Mouse (Mus musculus) B cell, adult 2 months (primary cell): ENCODE measurements around the gene Gm6526.
"Not testable (repeated sequence)": the region's sequence is repeated elsewhere in the genome, so short reads cannot be mapped to it uniquely, and the experiment has no call there.

Experiments used
- DNase-seq, 2 experiments: peaks; one replicate each; pipeline ENCODE4 v3.0.0; 2022

Gene Gm6526

DNA sequence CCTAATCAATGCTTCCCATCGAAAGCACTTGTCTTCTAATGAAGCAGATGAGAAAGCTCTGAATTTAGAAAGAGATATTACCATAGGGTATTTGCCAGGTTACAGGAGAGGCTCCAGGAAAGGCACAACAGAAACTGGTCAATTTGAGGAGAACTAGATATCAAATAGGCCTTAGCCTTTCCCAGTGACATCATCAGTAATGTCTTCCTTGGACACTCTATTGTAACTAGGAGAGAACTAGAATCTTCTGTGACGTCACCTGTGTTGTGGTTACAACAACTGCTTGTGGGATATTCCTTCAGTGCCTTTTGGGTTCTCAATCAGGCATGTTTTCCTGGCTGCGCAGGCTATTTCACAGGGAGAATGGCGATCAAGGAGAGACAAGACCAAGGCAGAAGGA is at the start of gene Gm6526:
TSS of gene Gm6526 (plus strand) at position 301 of the 400 bp plus-strand sequence.
- DNase-seq = not testable (repeated sequence)

- not testable (repeated sequence) for DNase-seq
Measured at GRCm38 (mm10) chr14:43727385-43727784, 20.3 kb upstream of the Gm6526 start, which contains the start of gene Gm16506. TSS of gene Gm16506 (minus strand) at chr14:43727485.

DNA sequence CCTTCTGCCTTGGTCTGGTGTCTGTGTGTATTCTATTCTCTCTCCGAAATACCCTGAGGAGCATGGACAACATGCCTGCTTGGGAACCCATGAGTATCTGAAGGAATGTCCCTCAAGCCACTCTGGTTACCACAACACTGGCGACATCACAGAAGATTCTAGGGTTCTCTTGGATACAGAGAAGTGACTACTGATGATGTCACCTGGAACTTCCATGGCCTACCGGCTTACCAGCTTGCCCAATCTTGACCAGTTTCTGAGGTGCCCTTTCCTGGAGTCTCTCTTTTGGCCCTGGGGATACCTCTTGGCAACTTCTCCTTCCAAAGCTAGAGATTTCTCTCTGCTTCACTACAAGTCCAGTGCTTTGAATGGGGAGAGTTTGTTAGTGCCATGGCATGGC is 37.0 kb downstream of the Gm6526 start, which contains the start of gene Gm8180:
TSS of gene Gm8180 (minus strand) at position 101 of the 400 bp plus-strand sequence.
- not testable (repeated sequence) for DNase-seq

DNA sequence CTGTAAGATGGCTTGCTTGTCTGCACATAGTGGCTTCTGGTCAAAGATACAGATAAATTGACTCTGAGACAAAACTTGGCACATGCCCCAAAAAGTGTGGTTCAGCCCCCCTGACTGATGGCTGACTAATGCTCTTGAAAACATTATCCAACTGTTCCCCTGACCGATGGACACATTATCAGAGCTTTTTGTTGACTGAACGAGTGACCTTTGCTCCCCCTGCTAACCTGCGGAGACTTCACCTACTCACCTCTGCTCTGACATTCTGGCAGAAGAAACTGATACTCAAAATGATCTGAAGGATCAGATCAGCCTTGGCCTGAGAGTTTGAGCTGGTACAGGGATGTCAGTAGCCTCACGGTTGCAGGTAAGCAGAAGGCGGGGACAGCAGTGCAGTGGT is 46.1 kb downstream of the Gm6526 start:
- DNase-seq = not testable (repeated sequence)

- DNase-seq = no peak
Measured at GRCm38 (mm10) chr14:43796069-43796904, 48.6 kb downstream of the Gm6526 start.

DNA sequence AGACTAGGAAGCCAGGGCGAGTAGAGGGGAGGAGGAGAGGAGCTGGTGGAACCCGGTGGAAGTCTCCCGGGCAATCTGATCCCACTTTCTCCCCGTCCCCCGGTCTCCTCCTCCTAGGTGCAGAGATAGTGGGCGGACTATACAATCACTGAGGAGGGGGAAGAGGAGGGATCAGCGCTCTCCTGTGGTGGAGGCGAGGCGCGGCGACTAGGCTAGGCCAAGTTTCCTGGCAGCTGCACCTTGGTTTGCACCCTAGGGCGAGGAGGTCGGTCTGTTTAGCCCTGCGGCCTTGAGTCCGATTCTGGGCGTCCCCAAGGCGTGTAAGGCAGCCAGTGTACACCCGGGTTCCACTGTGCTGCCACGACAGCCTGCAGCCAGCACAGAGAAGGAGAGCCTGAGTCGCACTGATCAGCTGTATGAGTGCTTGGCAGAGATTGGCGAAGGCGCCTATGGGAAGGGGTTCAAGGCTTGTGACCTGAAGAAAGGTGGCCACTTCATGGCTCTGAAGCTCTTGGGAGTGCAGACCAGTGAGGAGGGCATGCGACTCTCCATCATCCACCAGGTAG is 49.3 kb downstream of the Gm6526 start:
- DNase-seq = not testable (repeated sequence)

DNA sequence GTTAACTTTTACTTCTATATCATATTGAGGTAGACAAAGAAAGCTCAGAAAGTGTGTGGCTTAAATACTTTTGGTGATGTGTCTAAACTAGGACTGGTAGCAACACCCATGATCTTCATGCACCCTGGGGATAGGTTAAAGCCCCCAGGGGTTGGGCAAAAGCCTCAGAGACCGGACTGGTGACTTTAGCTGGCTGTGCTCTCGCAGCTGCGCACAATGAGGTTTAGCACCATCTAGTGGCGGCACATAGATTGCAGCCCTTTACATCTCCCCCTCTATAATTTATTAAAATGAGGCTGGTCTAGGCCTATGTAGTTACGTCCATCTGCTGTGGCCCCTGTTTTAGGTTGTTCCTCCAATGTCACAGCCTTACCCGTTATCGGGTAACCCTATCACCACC is 56.8 kb downstream of the Gm6526 start:
- not testable (repeated sequence) for DNase-seq
